Mouse (Mus musculus) neural tube, embryonic 11.5 days (tissue): ENCODE measurements around the gene Ptgdr2. TPM values are rescaled to one million over a fixed set of nuclear protein-coding genes. Genes with fewer than 3 reads are reported as not detected.
A peak's percentile ranks its signal among the peaks of the same experiment; 100 is the strongest.

Experiments used
- ATAC-seq: fragments of 200-750 bp; cut with Nextera tagmentation; 2 replicates; pipeline ENCODE4 v1.8.0; 2017; ENCODE audit warnings: moderate number of reproducible peaks, mild to moderate bottlenecking, moderate TSS enrichment, moderate library complexity; ENCODE audit not compliant: insufficient read depth, low FRiP score, low TSS enrichment
- DNase-seq: peaks from one replicate; pipeline ENCODE4 v3.0.0-alpha.2; 2015; ENCODE audit warnings: low spot score
- H3K27ac ChIP-seq: fragments of 300-500 bp; sonication (generic); 2 replicates; pipeline ENCODE4 v1.5.1; 2014; ENCODE audit warnings: low read depth, mild to moderate bottlenecking, low read length
- H3K27me3 ChIP-seq: fragments of 300-500 bp; sonication (generic); 2 replicates; pipeline ENCODE4 v1.6.1; 2014; ENCODE audit warnings: mild to moderate bottlenecking, low read length, mixed read lengths; ENCODE audit not compliant: control insufficient read depth, insufficient read depth
- H3K36me3 ChIP-seq: fragments of 300-500 bp; sonication (generic); 2 replicates; pipeline ENCODE4 v1.6.1; 2014; ENCODE audit warnings: mild to moderate bottlenecking, low read length, moderate library complexity, mixed read lengths; ENCODE audit not compliant: control insufficient read depth, insufficient read depth
- H3K4me1 ChIP-seq: fragments of 300-500 bp; sonication (generic); 2 replicates; pipeline ENCODE4 v1.6.1; 2014; ENCODE audit warnings: low read length, mixed read lengths; ENCODE audit not compliant: control insufficient read depth, insufficient read depth
- H3K4me2 ChIP-seq: fragments of 300-500 bp; sonication (generic); 2 replicates; pipeline ENCODE4 v1.6.1; 2014; ENCODE audit warnings: low read depth, mild to moderate bottlenecking, moderate library complexity
- H3K4me3 ChIP-seq: fragments of 300-500 bp; sonication (generic); 2 replicates; pipeline ENCODE4 v1.5.1; 2014; ENCODE audit warnings: low read depth, low read length
- H3K9ac ChIP-seq: fragments of 300-500 bp; sonication (generic); 2 replicates; pipeline ENCODE4 v1.6.1; 2014; ENCODE audit warnings: mild to moderate bottlenecking, low read length
- H3K9me3 ChIP-seq: fragments of 300-500 bp; sonication (generic); 2 replicates; pipeline ENCODE4 v1.6.1; 2016; ENCODE audit warnings: low read length; ENCODE audit not compliant: control insufficient read depth
- WGBS: fragments of 180-500 bp; shearing (Covaris S2); extraction: QIAGEN DNeasy Blood & Tissue Kit; methylation state at CpG from one replicate; pipeline ENCODE4 v1.1.7; 2014; 5-methylcytosine and 5-hydroxymethylcytosine counted together
- polyA plus RNA-seq: library from polyadenylated mRNA; unstranded; fragments of >200 nt; fragmentation: Nextera tagmentation; extraction: Ambion mirVana; gene quantifications from 2 replicates; pipeline ENCODE4 v1.2.1, GENCODE M21; 2014

The Ptgdr2 gene
- polyA plus RNA-seq, 1 experiment from 2014 or later, result not detected

DNA sequence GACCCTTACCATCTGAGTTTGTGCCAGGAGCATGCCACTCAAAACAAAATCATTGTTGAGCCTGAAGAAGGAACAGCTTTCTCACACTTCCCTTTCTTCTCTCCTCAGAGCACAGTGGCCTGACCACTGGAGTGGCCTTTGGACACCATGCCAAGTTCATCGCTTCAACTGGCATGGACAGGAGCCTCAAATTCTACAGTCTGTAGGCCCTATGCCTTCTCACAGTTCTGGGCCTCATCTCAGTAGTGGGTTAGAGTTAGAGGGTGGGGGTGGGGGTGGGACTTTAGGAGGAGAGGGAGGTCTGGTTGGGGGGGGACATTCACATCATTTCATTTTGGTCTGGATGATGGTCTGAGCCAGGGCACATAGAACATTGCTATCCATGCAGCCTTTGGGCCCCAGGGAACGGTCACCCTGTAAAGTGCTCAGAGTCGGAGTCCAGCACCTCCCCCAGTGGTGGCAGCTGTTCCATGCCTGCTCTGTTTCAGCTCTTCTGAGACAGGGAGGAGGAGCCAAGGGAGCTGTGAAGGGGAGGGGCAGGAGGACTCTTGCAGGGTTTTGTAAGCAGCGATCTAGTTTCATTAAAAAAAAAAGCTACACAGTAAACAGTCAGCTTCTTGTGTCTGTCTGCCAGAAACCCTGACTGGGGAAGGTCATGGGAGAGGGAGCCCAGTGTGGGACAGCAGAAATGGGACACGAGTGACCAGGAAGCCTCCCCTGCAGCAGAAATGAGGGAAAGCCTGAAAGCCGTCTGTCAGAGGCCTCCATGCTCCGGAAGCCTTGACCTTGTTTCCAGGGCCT is 31.8 kb upstream of the Ptgdr2 start:
- Histone ChIP-seq H3K36me3 (peaks cover 24% of the 10 kb centered on the region), H3K4me1 (no peaks in the 10 kb centered on the region), H3K4me2 (no peak overlapping the region), H3K9me3 (no peaks in the 10 kb centered on the region), H3K27me3 (no peaks in the 10 kb centered on the region), H3K27ac (no peak overlapping the region), H3K4me3 (no peak overlapping the region), H3K9ac (no peak overlapping the region)
- 76% methylated on average over 7 of the region's 7 CpGs for WGBS
- DNase-seq (no peak), ATAC-seq (no peak)

DNA sequence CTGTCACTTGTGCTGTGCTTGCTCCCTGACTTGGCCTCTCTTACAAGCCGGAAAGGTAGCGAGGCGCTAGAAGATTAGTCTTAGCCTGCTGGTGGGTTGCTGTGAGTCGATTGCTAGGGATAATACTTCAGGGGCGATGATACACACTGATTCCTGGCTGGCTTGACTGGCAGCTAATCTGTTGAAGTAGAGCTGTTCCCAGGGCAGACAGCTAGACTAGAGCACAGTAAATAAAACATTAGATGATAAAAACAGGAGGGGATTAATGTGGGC is 31.3 kb upstream of the Ptgdr2 start:
- Histone ChIP-seq H3K4me3 (no peak overlapping the region), H3K9ac (no peak overlapping the region)
- 92% methylated on average over 5 of the region's 5 CpGs for WGBS

DNA sequence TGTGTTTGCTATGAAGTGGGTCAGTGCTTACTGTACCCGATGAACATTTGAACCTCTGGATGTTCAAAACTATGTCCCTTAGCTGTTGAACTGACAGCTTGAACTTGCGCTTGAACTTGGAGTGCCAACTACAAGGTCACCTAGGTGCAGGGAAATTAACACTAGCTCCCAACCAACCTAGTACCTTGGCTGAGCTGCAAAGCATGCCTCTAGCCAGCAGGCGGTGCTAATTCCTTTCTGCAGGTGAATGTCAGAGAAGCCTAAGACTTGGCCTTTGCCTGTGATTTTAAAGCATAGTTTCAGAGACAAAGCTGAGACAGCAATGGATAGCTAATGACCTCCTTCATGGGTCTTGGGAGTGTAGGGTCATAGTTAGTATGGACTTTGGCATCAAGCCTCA is 29.1 kb upstream of the Ptgdr2 start:
- no peak overlapping the region for H3K27ac ChIP-seq
- DNase-seq (peak; percentile 55), ATAC-seq (peak; percentile 31; the same call in 1 of the 2 replicates)
- H3K27me3 ChIP-seq, result no peaks in the 10 kb centered on the region
- no peak overlapping the region for H3K4me2 ChIP-seq
- H3K36me3 ChIP-seq, result peaks cover 13% of the 10 kb centered on the region
- 63% methylated on average over 3 of the region's 3 CpGs for WGBS
- H3K9me3 ChIP-seq, result no peaks in the 10 kb centered on the region
- H3K4me1 ChIP-seq, result no peaks in the 10 kb centered on the region
- H3K4me3 ChIP-seq, result no peak overlapping the region
- no peak overlapping the region for H3K9ac ChIP-seq

More for the DNA sequence above, 31.3 kb upstream of the Ptgdr2 start:
- no peak overlapping the region for H3K4me2 ChIP-seq
- ATAC-seq (no peak), DNase-seq (no peak)
- peaks cover 19% of the 10 kb centered on the region for H3K36me3 ChIP-seq
- no peaks in the 10 kb centered on the region for H3K9me3 ChIP-seq
- H3K27ac ChIP-seq, result no peak overlapping the region
- no peaks in the 10 kb centered on the region for H3K4me1 ChIP-seq
- H3K27me3 ChIP-seq, result no peaks in the 10 kb centered on the region

DNA sequence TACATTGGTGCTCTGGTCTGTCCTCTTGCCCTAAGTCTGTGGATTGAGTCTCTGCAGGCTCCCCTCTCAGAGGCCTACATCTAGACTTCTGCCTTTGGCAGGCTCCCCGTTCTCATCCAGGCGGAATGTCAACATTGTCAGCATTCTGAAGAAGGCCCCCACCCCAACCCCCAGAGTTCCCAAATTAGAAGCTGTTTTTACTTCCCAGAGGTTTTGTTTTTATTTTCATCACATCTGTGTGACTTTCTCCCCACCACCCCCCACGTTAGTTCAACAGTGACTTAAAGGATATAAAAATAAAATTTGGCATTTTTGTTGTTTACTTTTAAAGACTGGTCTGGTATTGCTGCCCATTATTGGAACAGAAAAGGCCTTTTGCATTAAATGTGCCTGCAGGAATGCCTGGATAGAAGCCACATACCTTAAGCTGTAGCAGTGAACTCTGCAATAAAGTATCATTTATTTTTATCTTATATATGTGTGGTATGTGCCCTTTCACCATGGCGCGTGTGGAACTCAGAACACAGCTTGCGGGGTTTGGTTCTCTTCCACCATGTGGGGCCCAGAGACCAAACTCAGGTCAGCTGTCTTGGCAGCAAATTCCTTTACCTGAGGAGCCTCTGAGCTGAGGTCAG is 27.8 kb upstream of the Ptgdr2 start:
- no peak for ATAC-seq
- Histone ChIP-seq H3K9me3 (no peaks in the 10 kb centered on the region), H3K4me1 (no peaks in the 10 kb centered on the region), H3K27me3 (no peaks in the 10 kb centered on the region), H3K27ac (no peak overlapping the region), H3K4me2 (no peak overlapping the region), H3K4me3 (no peak overlapping the region), H3K9ac (no peak overlapping the region), H3K36me3 (peaks cover 3% of the 10 kb centered on the region)
- no peak for DNase-seq
- WGBS, result 88% methylated on average over 6 of the region's 6 CpGs

DNA sequence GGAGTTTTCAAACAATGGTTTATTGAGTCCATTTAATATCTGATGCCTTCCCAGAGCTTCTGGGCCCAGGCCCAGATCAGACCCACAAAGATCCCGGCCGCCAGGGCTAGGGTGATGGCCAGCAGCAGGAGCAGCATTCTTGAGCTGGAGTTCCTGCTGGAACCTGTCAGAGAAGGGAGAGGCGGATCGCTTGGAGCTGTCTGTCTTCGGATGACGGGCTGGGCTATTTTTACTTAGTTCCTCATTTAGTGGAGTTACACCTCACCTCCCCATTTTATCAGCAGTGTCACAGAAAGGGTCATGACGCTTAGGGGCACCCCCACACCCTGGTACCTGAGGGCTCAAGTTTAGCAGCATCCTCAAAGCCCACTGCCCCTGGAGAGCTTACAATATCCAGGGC is 22.7 kb upstream of the Ptgdr2 start:
- DNase-seq, result no peak
- no peak overlapping the region for H3K9ac ChIP-seq
- no peaks in the 10 kb centered on the region for H3K9me3 ChIP-seq
- no peak for ATAC-seq
- no peak overlapping the region for H3K27ac ChIP-seq
- no peaks in the 10 kb centered on the region for H3K27me3 ChIP-seq
- WGBS, result 77% methylated on average over 7 of the region's 7 CpGs
- H3K36me3 ChIP-seq, result no peaks in the 10 kb centered on the region
- H3K4me3 ChIP-seq, result no peak overlapping the region
- H3K4me1 ChIP-seq, result no peaks in the 10 kb centered on the region
- no peak overlapping the region for H3K4me2 ChIP-seq

DNA sequence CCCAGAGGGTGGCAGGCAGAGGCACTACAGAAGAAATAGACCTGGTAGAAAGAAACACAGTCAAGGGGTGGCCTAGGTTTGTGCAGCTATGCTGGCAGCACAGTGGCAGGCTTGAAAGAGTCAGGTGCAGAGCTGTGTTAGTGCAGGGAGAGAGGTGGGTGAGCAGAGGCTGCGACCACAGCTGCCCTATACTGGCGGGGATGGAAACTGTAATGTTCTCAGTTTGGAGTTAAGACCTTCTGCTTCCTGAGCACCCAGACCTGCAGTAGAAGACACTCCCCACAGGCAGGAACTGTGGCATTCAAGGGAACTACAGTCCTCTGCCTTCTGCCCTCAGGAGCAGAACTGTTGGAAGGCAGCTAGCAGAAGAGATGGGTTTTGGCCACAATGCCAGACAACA is 22.1 kb upstream of the Ptgdr2 start:
- H3K27me3 ChIP-seq, result no peaks in the 10 kb centered on the region
- H3K4me2 ChIP-seq, result no peak overlapping the region
- H3K4me1 ChIP-seq, result no peaks in the 10 kb centered on the region
- H3K27ac ChIP-seq, result no peak overlapping the region
- no peak for DNase-seq
- no peak overlapping the region for H3K4me3 ChIP-seq
- no peak overlapping the region for H3K9ac ChIP-seq
- no peaks in the 10 kb centered on the region for H3K9me3 ChIP-seq
- WGBS, result 86% methylated on average over 2 of the region's 2 CpGs
- no peak for ATAC-seq
- no peaks in the 10 kb centered on the region for H3K36me3 ChIP-seq

DNA sequence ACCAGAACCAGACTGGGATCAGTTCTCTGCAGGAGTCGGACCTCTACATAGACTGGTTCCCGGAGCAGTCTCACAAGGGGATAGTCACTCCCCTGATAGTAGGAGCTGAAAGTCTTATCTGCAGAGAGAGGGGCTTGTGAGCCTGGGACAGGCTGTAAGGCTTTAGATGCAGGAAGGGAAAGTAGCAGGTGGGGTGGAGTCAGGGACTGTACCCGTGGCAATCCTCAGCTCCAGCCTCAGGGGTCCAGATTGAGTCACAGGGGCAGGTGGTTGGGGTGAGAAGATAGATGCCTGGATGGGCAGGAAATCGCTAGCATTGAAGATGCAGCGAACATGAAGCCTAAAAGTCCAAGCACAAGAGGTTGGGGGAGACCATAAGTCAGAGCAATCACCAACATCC is 20.5 kb upstream of the Ptgdr2 start:
- Histone ChIP-seq H3K9ac (no peak overlapping the region), H3K4me3 (no peak overlapping the region), H3K36me3 (no peaks in the 10 kb centered on the region), H3K27ac (no peak overlapping the region), H3K27me3 (no peaks in the 10 kb centered on the region), H3K4me1 (no peaks in the 10 kb centered on the region), H3K9me3 (no peaks in the 10 kb centered on the region), H3K4me2 (no peak overlapping the region)
- 64% methylated on average over 5 of the region's 5 CpGs for WGBS
- DNase-seq, result no peak
- no peak for ATAC-seq

DNA sequence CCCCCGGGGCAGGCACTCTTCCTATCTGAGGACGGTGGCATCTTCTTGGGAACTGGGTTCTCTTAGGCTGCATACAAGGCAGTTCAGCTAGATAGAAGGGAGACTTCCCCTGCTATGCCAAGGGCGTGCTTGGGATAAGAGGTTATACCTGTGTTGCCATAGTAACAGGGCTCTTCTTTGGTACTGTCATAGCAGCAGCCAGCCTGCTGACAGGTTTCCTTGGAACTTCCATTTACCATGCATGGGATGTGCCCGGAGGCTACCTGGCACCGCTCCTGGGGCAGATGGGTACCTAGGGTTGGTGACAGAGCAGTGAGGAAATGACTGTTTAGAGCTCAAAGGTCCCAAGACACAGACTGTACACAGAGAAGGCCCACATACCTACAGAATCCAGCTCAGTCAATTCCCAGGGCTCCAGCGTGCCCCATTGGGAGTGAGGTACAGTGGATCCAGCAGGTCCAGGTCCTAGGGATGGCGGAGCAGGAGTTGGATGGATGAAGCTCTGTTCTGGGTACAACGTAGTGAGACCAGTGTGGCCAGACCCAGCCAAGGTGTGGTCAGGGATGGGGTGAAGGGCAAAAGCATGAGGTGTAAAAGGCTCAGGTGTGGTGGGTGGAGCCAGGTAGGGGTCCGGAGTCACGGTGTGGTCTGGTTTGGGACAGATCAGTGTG is 18.5 kb upstream of the Ptgdr2 start:
- ATAC-seq, result no peak; the same call in 1 of the 2 replicates

DNA sequence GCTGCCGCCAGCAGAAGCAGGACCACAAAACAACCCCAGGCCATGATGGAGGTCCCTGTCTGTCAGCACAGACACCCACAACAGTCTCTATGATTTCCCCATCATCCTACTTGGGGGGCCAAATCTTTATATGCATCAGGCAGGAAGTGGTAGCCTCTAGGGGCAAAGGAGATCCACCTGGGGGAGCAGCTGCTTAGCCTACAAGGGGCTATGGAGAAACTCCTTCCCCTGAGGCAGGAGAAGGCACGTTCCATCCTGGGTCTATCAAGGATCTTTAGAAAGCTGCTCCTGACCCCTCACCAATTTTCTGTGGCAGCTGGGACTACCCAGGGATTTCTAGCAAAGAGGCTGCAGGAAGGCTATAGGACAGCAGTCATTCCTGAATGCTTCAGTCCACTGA is 16.4 kb upstream of the Ptgdr2 start, which contains the start of gene Zp1:
Zp1 (minus strand) TSS at position 101 of the 400 bp plus-strand sequence.
- Histone ChIP-seq H3K9ac (no peak within 1 kb of the TSS), H3K4me1 (no peaks in the 10 kb centered on the region), H3K4me3 (no peak within 1 kb of the TSS), H3K9me3 (no peaks in the 10 kb centered on the region), H3K4me2 (no peak within 1 kb of the TSS), H3K27me3 (no peaks in the 10 kb centered on the region), H3K36me3 (no peaks in the 10 kb centered on the region), H3K27ac (no peak within 1 kb of the TSS)
- 73% methylated on average over 2 of the region's 2 CpGs for WGBS
- ATAC-seq (no peak), DNase-seq (no peak)

More for the DNA sequence above, 18.5 kb upstream of the Ptgdr2 start:
- no peaks in the 10 kb centered on the region for H3K36me3 ChIP-seq
- H3K27ac ChIP-seq, result no peak overlapping the region
- H3K4me2 ChIP-seq, result no peak overlapping the region
- no peaks in the 10 kb centered on the region for H3K27me3 ChIP-seq
- DNase-seq, result no peak
- WGBS, result 90% methylated on average over 10 of the region's 10 CpGs
- no peak overlapping the region for H3K4me3 ChIP-seq
- H3K9me3 ChIP-seq, result no peaks in the 10 kb centered on the region
- no peaks in the 10 kb centered on the region for H3K4me1 ChIP-seq
- H3K9ac ChIP-seq, result no peak overlapping the region
